Mouse (Mus musculus): ENCODE measurements around the gene Olfr767. TPM values are rescaled to one million over a fixed set of nuclear protein-coding genes. Genes with fewer than 3 reads are reported as not detected.
"Not testable (repeated sequence)": the region's sequence is repeated elsewhere in the genome, so short reads cannot be mapped to it uniquely, and the experiment has no call there.

Gene Olfr767
- polyA plus RNA-seq (2014; fragmentation: Nextera tagmentation; extraction: Ambion mirVana) = not detected in 2 replicates

- H3K4me3 ChIP-seq (ENCODE audit: low read depth, low read length); ATAC-seq (ENCODE audit: insufficient number of reproducible peaks, insufficient read depth, low FRiP score, low read depth); H3K9me3 ChIP-seq (ENCODE audit: control insufficient read depth, low read depth, low read length); H3K27ac ChIP-seq (ENCODE audit: low read length); H3K9ac ChIP-seq (replicated peaks; ENCODE audit: low read depth, low read length); H3K4me1 ChIP-seq (ENCODE audit: control insufficient read depth, insufficient read depth, low read length); H3K27me3 ChIP-seq (ENCODE audit: control insufficient read depth, insufficient read depth, low read length); H3K36me3 ChIP-seq (ENCODE audit: control insufficient read depth, insufficient read depth, low read length); H3K4me2 ChIP-seq (replicated peaks; ENCODE audit: low read depth, low read length): not testable (repeated sequence)
These were observed at the start of gene Olfr767 for GRCm38 (mm10) chr10:129082810-129083209. Gene Olfr767, minus strand, starts transcription at chr10:129082910.

- no peak for ATAC-seq (ENCODE audit: insufficient number of reproducible peaks, insufficient read depth, low FRiP score, low read depth)
- H3K4me2 ChIP-seq (replicated peaks; ENCODE audit: low read depth, low read length) = no peak within 1 kb of the TSS
- no peaks in the 10 kb centered on the region for H3K36me3 ChIP-seq (ENCODE audit: control insufficient read depth, insufficient read depth, low read length)
- no peak within 1 kb of the TSS for H3K4me3 ChIP-seq (ENCODE audit: low read depth, low read length)
- WGBS = 63% methylated on average over 2 of the region's 2 CpGs
- H3K9me3 ChIP-seq (ENCODE audit: control insufficient read depth, low read depth, low read length) = no peaks in the 10 kb centered on the region
- no peaks in the 10 kb centered on the region for H3K27me3 ChIP-seq (ENCODE audit: control insufficient read depth, insufficient read depth, low read length)
- no peaks in the 10 kb centered on the region for H3K4me1 ChIP-seq (ENCODE audit: control insufficient read depth, insufficient read depth, low read length)
- no peak within 1 kb of the TSS for H3K9ac ChIP-seq (replicated peaks; ENCODE audit: low read depth, low read length)
- H3K27ac ChIP-seq (ENCODE audit: low read length) = no peak within 1 kb of the TSS
These were observed 35.1 kb upstream of the Olfr767 start, which contains the start of gene Olfr769 for GRCm38 (mm10) chr10:129117761-129118160. Gene Olfr769, minus strand, starts transcription at chr10:129117861.

GRCm38 (mm10) chr10:129115146-129115545 is 32.4 kb upstream of the Olfr767 start:
- no peak overlapping the region for H3K9ac ChIP-seq (replicated peaks; ENCODE audit: low read depth, low read length)
- no peaks in the 10 kb centered on the region for H3K9me3 ChIP-seq (ENCODE audit: control insufficient read depth, low read depth, low read length)
- ATAC-seq (ENCODE audit: insufficient number of reproducible peaks, insufficient read depth, low FRiP score, low read depth) = no peak
- H3K27me3 ChIP-seq (ENCODE audit: control insufficient read depth, insufficient read depth, low read length) = no peaks in the 10 kb centered on the region
- no peak overlapping the region for H3K4me2 ChIP-seq (replicated peaks; ENCODE audit: low read depth, low read length)
- no peaks in the 10 kb centered on the region for H3K4me1 ChIP-seq (ENCODE audit: control insufficient read depth, insufficient read depth, low read length)
- H3K36me3 ChIP-seq (ENCODE audit: control insufficient read depth, insufficient read depth, low read length) = no peaks in the 10 kb centered on the region
- WGBS = 87% methylated on average over 3 of the region's 3 CpGs
- no peak overlapping the region for H3K4me3 ChIP-seq (ENCODE audit: low read depth, low read length)
- H3K27ac ChIP-seq (ENCODE audit: low read length) = no peak overlapping the region

- Histone ChIP-seq H3K27me3 (ENCODE audit: control insufficient read depth, insufficient read depth, low read length) (no peaks in the 10 kb centered on the region), H3K9ac (replicated peaks; ENCODE audit: low read depth, low read length) (no peak overlapping the region), H3K4me1 (ENCODE audit: control insufficient read depth, insufficient read depth, low read length) (no peaks in the 10 kb centered on the region), H3K4me3 (ENCODE audit: low read depth, low read length) (no peak overlapping the region), H3K27ac (ENCODE audit: low read length) (no peak overlapping the region), H3K36me3 (ENCODE audit: control insufficient read depth, insufficient read depth, low read length) (no peaks in the 10 kb centered on the region), H3K9me3 (ENCODE audit: control insufficient read depth, low read depth, low read length) (no peaks in the 10 kb centered on the region), H3K4me2 (replicated peaks; ENCODE audit: low read depth, low read length) (no peak overlapping the region)
- no peak for ATAC-seq (ENCODE audit: insufficient number of reproducible peaks, insufficient read depth, low FRiP score, low read depth)
- WGBS = 35% methylated on average over 3 of the region's 3 CpGs
These were observed 18.5 kb upstream of the Olfr767 start for GRCm38 (mm10) chr10:129101231-129101630.

- no peak for ATAC-seq (ENCODE audit: insufficient number of reproducible peaks, insufficient read depth, low FRiP score, low read depth)
- no peak within 1 kb of the TSS for H3K4me2 ChIP-seq (replicated peaks; ENCODE audit: low read depth, low read length)
- no peaks in the 10 kb centered on the region for H3K36me3 ChIP-seq (ENCODE audit: control insufficient read depth, insufficient read depth, low read length)
- H3K27me3 ChIP-seq (ENCODE audit: control insufficient read depth, insufficient read depth, low read length) = no peaks in the 10 kb centered on the region
- no peak within 1 kb of the TSS for H3K9ac ChIP-seq (replicated peaks; ENCODE audit: low read depth, low read length)
- no peak within 1 kb of the TSS for H3K4me3 ChIP-seq (ENCODE audit: low read depth, low read length)
- WGBS = 64% methylated on average over 1 of the region's 1 CpGs
- H3K9me3 ChIP-seq (ENCODE audit: control insufficient read depth, low read depth, low read length) = no peaks in the 10 kb centered on the region
- H3K27ac ChIP-seq (ENCODE audit: low read length) = no peak within 1 kb of the TSS
- H3K4me1 ChIP-seq (ENCODE audit: control insufficient read depth, insufficient read depth, low read length) = no peaks in the 10 kb centered on the region
These were observed 16.6 kb upstream of the Olfr767 start, which contains the start of gene Olfr768 for GRCm38 (mm10) chr10:129099275-129099674. Gene Olfr768, minus strand, starts transcription at chr10:129099375.

GRCm38 (mm10) chr10:129068877-129069276 is 13.8 kb downstream of the Olfr767 start, which contains the start of gene Olfr766-ps1:
Gene Olfr766-ps1, minus strand, starts transcription at chr10:129068977.
- no peaks in the 10 kb centered on the region for H3K4me1 ChIP-seq (ENCODE audit: control insufficient read depth, insufficient read depth, low read length)
- no peak within 1 kb of the TSS for H3K4me3 ChIP-seq (ENCODE audit: low read depth, low read length)
- ATAC-seq (ENCODE audit: insufficient number of reproducible peaks, insufficient read depth, low FRiP score, low read depth) = no peak
- H3K27me3 ChIP-seq (ENCODE audit: control insufficient read depth, insufficient read depth, low read length) = no peaks in the 10 kb centered on the region
- H3K9me3 ChIP-seq (ENCODE audit: control insufficient read depth, low read depth, low read length) = no peaks in the 10 kb centered on the region
- no peak within 1 kb of the TSS for H3K27ac ChIP-seq (ENCODE audit: low read length)
- no peak within 1 kb of the TSS for H3K9ac ChIP-seq (replicated peaks; ENCODE audit: low read depth, low read length)
- WGBS = 85% methylated on average over 2 of the region's 2 CpGs
- H3K36me3 ChIP-seq (ENCODE audit: control insufficient read depth, insufficient read depth, low read length) = no peaks in the 10 kb centered on the region
- no peak within 1 kb of the TSS for H3K4me2 ChIP-seq (replicated peaks; ENCODE audit: low read depth, low read length)

- not testable (repeated sequence) for H3K4me3 ChIP-seq (ENCODE audit: low read depth, low read length); H3K4me1 ChIP-seq (ENCODE audit: control insufficient read depth, insufficient read depth, low read length); H3K9me3 ChIP-seq (ENCODE audit: control insufficient read depth, low read depth, low read length); H3K27me3 ChIP-seq (ENCODE audit: control insufficient read depth, insufficient read depth, low read length); H3K9ac ChIP-seq (replicated peaks; ENCODE audit: low read depth, low read length); H3K36me3 ChIP-seq (ENCODE audit: control insufficient read depth, insufficient read depth, low read length); H3K4me2 ChIP-seq (replicated peaks; ENCODE audit: low read depth, low read length); H3K27ac ChIP-seq (ENCODE audit: low read length); ATAC-seq (ENCODE audit: insufficient number of reproducible peaks, insufficient read depth, low FRiP score, low read depth)
These were observed 32.8 kb downstream of the Olfr767 start, which contains the start of gene Olfr765 for GRCm38 (mm10) chr10:129049898-129050297. Gene Olfr765, minus strand, starts transcription at chr10:129049998.

GRCm38 (mm10) chr10:129039796-129040195 is 42.9 kb downstream of the Olfr767 start, which contains the start of gene Olfr764-ps1:
Gene Olfr764-ps1, minus strand, starts transcription at chr10:129039896.
- H3K9me3 ChIP-seq (ENCODE audit: control insufficient read depth, low read depth, low read length) = no peaks in the 10 kb centered on the region
- no peak within 1 kb of the TSS for H3K4me3 ChIP-seq (ENCODE audit: low read depth, low read length)
- H3K9ac ChIP-seq (replicated peaks; ENCODE audit: low read depth, low read length) = no peak within 1 kb of the TSS
- H3K27ac ChIP-seq (ENCODE audit: low read length) = no peak within 1 kb of the TSS
- ATAC-seq (ENCODE audit: insufficient number of reproducible peaks, insufficient read depth, low FRiP score, low read depth) = no peak
- WGBS = 77% methylated on average over 3 of the region's 3 CpGs
- no peaks in the 10 kb centered on the region for H3K36me3 ChIP-seq (ENCODE audit: control insufficient read depth, insufficient read depth, low read length)
- no peaks in the 10 kb centered on the region for H3K27me3 ChIP-seq (ENCODE audit: control insufficient read depth, insufficient read depth, low read length)
- H3K4me2 ChIP-seq (replicated peaks; ENCODE audit: low read depth, low read length) = no peak within 1 kb of the TSS
- no peaks in the 10 kb centered on the region for H3K4me1 ChIP-seq (ENCODE audit: control insufficient read depth, insufficient read depth, low read length)

GRCm38 (mm10) chr10:129028343-129028742 is 54.4 kb downstream of the Olfr767 start:
- H3K4me3 ChIP-seq (ENCODE audit: low read depth, low read length) = no peak overlapping the region
- no peaks in the 10 kb centered on the region for H3K4me1 ChIP-seq (ENCODE audit: control insufficient read depth, insufficient read depth, low read length)
- WGBS = 67% methylated on average over 2 of the region's 2 CpGs
- H3K9me3 ChIP-seq (ENCODE audit: control insufficient read depth, low read depth, low read length) = no peaks in the 10 kb centered on the region
- no peak overlapping the region for H3K4me2 ChIP-seq (replicated peaks; ENCODE audit: low read depth, low read length)
- no peak overlapping the region for H3K9ac ChIP-seq (replicated peaks; ENCODE audit: low read depth, low read length)
- H3K27me3 ChIP-seq (ENCODE audit: control insufficient read depth, insufficient read depth, low read length) = no peaks in the 10 kb centered on the region
- no peaks in the 10 kb centered on the region for H3K36me3 ChIP-seq (ENCODE audit: control insufficient read depth, insufficient read depth, low read length)
- no peak for ATAC-seq (ENCODE audit: insufficient number of reproducible peaks, insufficient read depth, low FRiP score, low read depth)
- no peak overlapping the region for H3K27ac ChIP-seq (ENCODE audit: low read length)

Data from stomach, embryonic 14.5 days (tissue).